Mouse (Mus musculus): ENCODE data around the gene Stk11ip.

DNA sequence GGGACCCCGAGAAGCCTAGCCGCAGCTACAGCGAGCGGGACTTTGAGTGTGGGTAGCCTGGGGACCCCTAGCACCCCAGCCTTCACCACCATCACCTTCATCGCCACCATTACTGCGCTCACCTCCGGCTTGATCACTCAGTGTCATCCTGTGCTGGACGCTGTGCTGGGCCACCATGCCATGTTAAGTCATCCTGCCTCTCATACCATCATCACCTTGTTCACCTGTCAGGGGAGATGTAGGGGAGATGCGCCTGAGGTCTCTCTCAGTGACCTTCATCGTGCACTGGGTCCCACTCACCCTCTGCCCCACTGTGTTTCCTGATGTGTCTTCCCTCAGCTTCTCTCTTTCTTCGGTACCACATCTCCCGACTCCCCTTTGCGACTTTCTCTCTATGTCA, 26.0 kb downstream of the Stk11ip start:
- TF ChIP-seq GATA1 (IDR thresholded peaks at IDR 0.05; ENCODE audit: low read length), result no peak
- no peak for TF ChIP-seq TAL1 (IDR thresholded peaks at IDR 0.05; ENCODE audit: low read length)

All from erythroblast, embryonic 14.5 days (primary cell).